Mouse (Mus musculus): ENCODE data around the gene Fam162a. TPM values are rescaled to one million over a fixed set of nuclear protein-coding genes. Genes with fewer than 3 reads are reported as not detected.

Gene Fam162a
- polyA plus RNA-seq, 1 experiment from 2014 or later = 325 TPM

- H3K4me3 ChIP-seq (ENCODE audit: low read length) = no peak overlapping the region
- no peaks in the 10 kb centered on the region for H3K9me3 ChIP-seq (ENCODE audit: low read length)
- 79% methylated on average over 7 of the region's 7 CpGs for WGBS
- H3K36me3 ChIP-seq (ENCODE audit: insufficient read depth, low read length) = peaks cover 23% of the 10 kb centered on the region
- no peaks in the 10 kb centered on the region for H3K4me1 ChIP-seq (ENCODE audit: insufficient read depth, low read length)
- no peak overlapping the region for H3K9ac ChIP-seq (replicated peaks; ENCODE audit: low read length)
- H3K27ac ChIP-seq (ENCODE audit: low read length) = no peak overlapping the region
- no peak for ATAC-seq (ENCODE audit: low FRiP score, low TSS enrichment)
- no peak overlapping the region for H3K4me2 ChIP-seq (replicated peaks; ENCODE audit: low read depth, low read length)
- H3K27me3 ChIP-seq (ENCODE audit: insufficient read depth, low read length) = no peaks in the 10 kb centered on the region
These were observed 17.7 kb upstream of the Fam162a start for GRCm38 (mm10) chr16:36089065-36089464.

DNA sequence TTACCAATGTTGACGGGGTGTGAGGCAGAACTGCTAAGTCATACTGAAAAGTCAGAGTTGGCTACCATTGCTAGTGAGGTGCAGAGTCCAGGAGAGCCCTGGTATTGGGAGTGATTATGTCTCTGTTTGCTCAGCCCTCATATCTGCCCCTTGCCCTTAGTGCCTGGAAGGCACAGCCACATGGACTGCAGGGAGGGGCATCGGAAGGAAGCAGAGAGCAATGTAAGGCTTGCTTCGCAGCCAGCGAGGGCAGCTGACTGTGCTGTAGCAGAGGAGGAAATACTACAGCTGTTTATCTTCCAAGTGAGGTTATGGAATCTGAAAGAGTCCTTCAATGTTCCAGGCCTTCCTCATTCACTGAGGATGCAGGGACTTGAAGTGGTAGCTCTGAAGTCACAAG, 16.5 kb upstream of the Fam162a start:
- Histone ChIP-seq H3K4me1 (ENCODE audit: insufficient read depth, low read length) (no peaks in the 10 kb centered on the region), H3K27ac (ENCODE audit: low read length) (no peak overlapping the region), H3K9ac (replicated peaks; ENCODE audit: low read length) (no peak overlapping the region), H3K4me2 (replicated peaks; ENCODE audit: low read depth, low read length) (no peak overlapping the region), H3K4me3 (ENCODE audit: low read length) (no peak overlapping the region), H3K9me3 (ENCODE audit: low read length) (no peaks in the 10 kb centered on the region), H3K27me3 (ENCODE audit: insufficient read depth, low read length) (no peaks in the 10 kb centered on the region), H3K36me3 (ENCODE audit: insufficient read depth, low read length) (peaks cover 29% of the 10 kb centered on the region)
- 77% methylated on average over 4 of the region's 4 CpGs for WGBS
- ATAC-seq (ENCODE audit: low FRiP score, low TSS enrichment) = no peak

DNA sequence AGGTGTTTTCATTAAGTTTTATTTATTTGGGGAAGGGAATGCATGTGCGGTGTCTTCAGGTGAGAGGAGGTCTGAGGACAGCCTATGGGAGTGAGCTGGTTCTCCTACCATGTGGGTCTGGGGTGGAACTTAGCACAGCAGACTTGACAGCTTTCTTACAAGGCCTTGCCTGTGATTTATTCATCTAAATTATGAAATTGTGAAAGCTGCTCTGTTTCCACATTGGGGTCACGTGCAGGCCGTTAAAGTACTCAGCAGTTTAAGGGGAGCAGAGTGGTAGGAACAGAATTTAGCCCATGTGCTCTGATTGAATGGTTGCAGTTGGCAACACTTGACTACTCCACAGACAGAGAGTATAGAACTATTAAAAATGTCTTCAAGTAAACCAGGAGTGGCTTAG, 8.5 kb upstream of the Fam162a start:
- H3K27me3 ChIP-seq (ENCODE audit: insufficient read depth, low read length) = no peaks in the 10 kb centered on the region
- H3K9ac ChIP-seq (replicated peaks; ENCODE audit: low read length) = no peak overlapping the region
- no peaks in the 10 kb centered on the region for H3K4me1 ChIP-seq (ENCODE audit: insufficient read depth, low read length)
- no peak overlapping the region for H3K4me3 ChIP-seq (ENCODE audit: low read length)
- no peak overlapping the region for H3K4me2 ChIP-seq (replicated peaks; ENCODE audit: low read depth, low read length)
- ATAC-seq (ENCODE audit: low FRiP score, low TSS enrichment) = no peak
- H3K36me3 ChIP-seq (ENCODE audit: insufficient read depth, low read length) = peaks cover 9% of the 10 kb centered on the region; the same call in 1 of the 2 replicates
- H3K9me3 ChIP-seq (ENCODE audit: low read length) = no peaks in the 10 kb centered on the region
- H3K27ac ChIP-seq (ENCODE audit: low read length) = no peak overlapping the region
- WGBS = 92% methylated on average over 3 of the region's 3 CpGs

GRCm38 (mm10) chr16:36074772-36075171, 3.4 kb upstream of the Fam162a start:
- Histone ChIP-seq H3K27me3 (ENCODE audit: insufficient read depth, low read length) (no peaks in the 10 kb centered on the region), H3K9ac (replicated peaks; ENCODE audit: low read length) (no peak overlapping the region), H3K36me3 (ENCODE audit: insufficient read depth, low read length) (no peaks in the 10 kb centered on the region), H3K4me1 (ENCODE audit: insufficient read depth, low read length) (peaks cover 9% of the 10 kb centered on the region), H3K4me2 (replicated peaks; ENCODE audit: low read depth, low read length) (no peak overlapping the region), H3K4me3 (ENCODE audit: low read length) (no peak overlapping the region), H3K27ac (ENCODE audit: low read length) (no peak overlapping the region), H3K9me3 (ENCODE audit: low read length) (no peaks in the 10 kb centered on the region)
- WGBS = 95% methylated on average over 3 of the region's 3 CpGs
- ATAC-seq (ENCODE audit: low FRiP score, low TSS enrichment) = no peak

DNA sequence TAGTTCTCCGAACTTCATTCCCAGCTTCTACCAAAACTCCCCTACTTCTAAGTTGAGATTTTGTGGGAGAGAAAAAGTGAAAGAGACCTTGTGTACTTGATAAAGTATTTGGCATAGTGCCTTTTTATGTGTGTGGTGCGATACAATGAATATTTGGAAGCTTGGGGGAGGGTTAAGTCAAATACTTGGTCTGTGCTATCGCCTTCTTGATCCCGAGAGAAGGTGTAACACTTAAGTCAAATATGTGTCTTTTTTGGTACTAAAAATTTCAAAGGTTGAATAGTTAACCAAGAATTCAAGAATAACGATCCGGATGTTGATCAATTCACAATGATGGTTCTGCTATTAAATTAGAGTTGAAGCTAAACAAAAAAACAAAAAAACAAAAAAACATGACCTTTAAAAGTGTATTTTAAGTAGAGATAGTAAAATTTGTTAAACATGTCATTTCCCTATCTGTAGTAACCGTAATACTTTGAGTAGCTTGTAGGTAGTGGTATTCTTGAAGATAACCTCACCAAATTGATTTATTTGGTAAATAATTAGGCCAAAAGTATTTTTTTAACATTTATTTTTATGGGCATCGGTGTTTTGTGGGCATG, 1.1 kb upstream of the Fam162a start:
- H3K4me1 ChIP-seq (ENCODE audit: insufficient read depth, low read length) = peaks cover 27% of the 10 kb centered on the region
- H3K27ac ChIP-seq (ENCODE audit: low read length) = peak overlapping the region; percentile 100
- H3K36me3 ChIP-seq (ENCODE audit: insufficient read depth, low read length) = no peaks in the 10 kb centered on the region
- peak overlapping the region; percentile 93 for H3K9ac ChIP-seq (replicated peaks; ENCODE audit: low read length)
- no peaks in the 10 kb centered on the region for H3K9me3 ChIP-seq (ENCODE audit: low read length)
- H3K4me2 ChIP-seq (replicated peaks; ENCODE audit: low read depth, low read length) = peak overlapping the region; percentile 53
- ATAC-seq (ENCODE audit: low FRiP score, low TSS enrichment) = no peak
- H3K27me3 ChIP-seq (ENCODE audit: insufficient read depth, low read length) = no peaks in the 10 kb centered on the region
- 28% methylated on average over 8 of the region's 8 CpGs for WGBS
- H3K4me3 ChIP-seq (ENCODE audit: low read length) = peak overlapping the region; percentile 83

DNA sequence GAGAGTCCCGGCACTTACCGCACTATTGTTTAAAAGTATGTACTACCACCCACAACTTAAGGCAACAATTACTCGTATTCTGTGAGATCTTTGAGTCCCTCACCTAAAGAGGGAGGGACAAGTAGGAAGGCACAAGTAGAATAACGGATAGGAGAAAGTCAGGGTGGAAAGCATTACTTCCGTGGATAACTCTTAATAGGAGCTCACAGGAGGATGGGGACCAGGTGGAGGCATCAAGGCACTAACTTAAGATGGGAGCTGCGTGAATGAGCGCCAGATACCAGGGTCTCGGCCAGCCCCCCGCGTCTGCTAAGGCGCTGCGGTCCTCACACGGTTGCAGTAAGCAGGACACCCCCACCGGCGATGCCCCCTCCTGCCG, 334 bp downstream of the Fam162a start:
- no peaks in the 10 kb centered on the region for H3K9me3 ChIP-seq (ENCODE audit: low read length)
- H3K4me2 ChIP-seq (replicated peaks; ENCODE audit: low read depth, low read length) = peak overlapping the region; percentile 53
- 1% methylated on average over 16 of the region's 16 CpGs for WGBS
- peak overlapping the region; percentile 83 for H3K4me3 ChIP-seq (ENCODE audit: low read length)
- peaks cover 27% of the 10 kb centered on the region for H3K4me1 ChIP-seq (ENCODE audit: insufficient read depth, low read length)
- H3K36me3 ChIP-seq (ENCODE audit: insufficient read depth, low read length) = peaks cover 3% of the 10 kb centered on the region; the same call in 1 of the 2 replicates
- ATAC-seq (ENCODE audit: low FRiP score, low TSS enrichment) = no peak
- H3K27me3 ChIP-seq (ENCODE audit: insufficient read depth, low read length) = no peaks in the 10 kb centered on the region
- peak overlapping the region; percentile 100 for H3K27ac ChIP-seq (ENCODE audit: low read length)
- H3K9ac ChIP-seq (replicated peaks; ENCODE audit: low read length) = peak overlapping the region; percentile 93

DNA sequence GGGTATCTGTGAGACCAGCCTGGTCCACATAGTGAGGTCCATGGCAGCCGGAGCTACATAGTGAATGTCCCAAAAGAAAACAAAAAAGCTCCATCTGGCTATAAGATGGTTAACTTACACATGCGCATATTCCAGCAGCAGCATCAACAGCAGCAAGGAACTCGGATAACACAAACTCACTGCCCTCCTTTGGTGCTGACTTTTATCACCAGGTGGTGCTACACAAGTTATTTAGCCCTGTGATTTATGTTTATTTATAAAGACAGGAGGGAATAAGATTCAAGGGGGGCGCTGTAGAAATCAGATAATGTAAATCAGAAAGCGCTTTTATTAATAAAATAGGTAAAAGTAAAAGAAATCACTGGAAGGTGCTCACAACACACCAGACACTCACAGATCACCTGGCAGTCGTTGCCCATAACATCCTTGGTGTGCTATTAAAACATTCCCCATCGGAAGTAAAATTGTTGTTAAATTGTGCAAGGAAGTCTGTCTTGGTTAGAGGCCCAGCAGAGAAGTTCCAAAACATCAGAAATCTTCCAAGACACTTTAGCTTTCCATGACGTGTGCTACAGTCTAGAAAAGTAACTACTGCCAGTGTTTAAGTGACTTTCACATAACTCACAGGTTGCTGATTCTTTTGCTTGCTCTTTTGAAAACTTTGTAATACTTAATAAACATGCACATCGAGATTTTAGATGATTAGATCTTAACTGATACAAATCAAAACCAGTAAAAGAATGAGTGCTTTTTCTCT, 1.4 kb downstream of the Fam162a start:
- Histone ChIP-seq H3K36me3 (ENCODE audit: insufficient read depth, low read length) (peaks cover 3% of the 10 kb centered on the region; the same call in 1 of the 2 replicates), H3K27me3 (ENCODE audit: insufficient read depth, low read length) (no peaks in the 10 kb centered on the region), H3K4me2 (replicated peaks; ENCODE audit: low read depth, low read length) (peak overlapping the region; percentile 53), H3K27ac (ENCODE audit: low read length) (no peak overlapping the region), H3K4me3 (ENCODE audit: low read length) (peak overlapping the region; percentile 83), H3K9ac (replicated peaks; ENCODE audit: low read length) (peak overlapping the region; percentile 57), H3K9me3 (ENCODE audit: low read length) (no peaks in the 10 kb centered on the region), H3K4me1 (ENCODE audit: insufficient read depth, low read length) (peaks cover 31% of the 10 kb centered on the region)
- 22% methylated on average over 9 of the region's 9 CpGs for WGBS
- ATAC-seq (ENCODE audit: low FRiP score, low TSS enrichment) = no peak

- H3K27ac ChIP-seq (ENCODE audit: low read length) = no peak overlapping the region
- no peak for ATAC-seq (ENCODE audit: low FRiP score, low TSS enrichment)
- no peaks in the 10 kb centered on the region for H3K27me3 ChIP-seq (ENCODE audit: insufficient read depth, low read length)
- no peak overlapping the region for H3K4me3 ChIP-seq (ENCODE audit: low read length)
- H3K36me3 ChIP-seq (ENCODE audit: insufficient read depth, low read length) = peaks cover 3% of the 10 kb centered on the region; the same call in 1 of the 2 replicates
- no peak overlapping the region for H3K4me2 ChIP-seq (replicated peaks; ENCODE audit: low read depth, low read length)
- H3K9me3 ChIP-seq (ENCODE audit: low read length) = no peaks in the 10 kb centered on the region
- no peak overlapping the region for H3K9ac ChIP-seq (replicated peaks; ENCODE audit: low read length)
- peaks cover 31% of the 10 kb centered on the region for H3K4me1 ChIP-seq (ENCODE audit: insufficient read depth, low read length)
- WGBS = 58% methylated on average over 3 of the region's 3 CpGs
These were observed 3.0 kb downstream of the Fam162a start for GRCm38 (mm10) chr16:36068356-36068755.

GRCm38 (mm10) chr16:36067694-36068093, 3.7 kb downstream of the Fam162a start:
- no peak for ATAC-seq (ENCODE audit: low FRiP score, low TSS enrichment)
- Histone ChIP-seq H3K27me3 (ENCODE audit: insufficient read depth, low read length) (no peaks in the 10 kb centered on the region), H3K4me2 (replicated peaks; ENCODE audit: low read depth, low read length) (no peak overlapping the region), H3K4me1 (ENCODE audit: insufficient read depth, low read length) (peaks cover 29% of the 10 kb centered on the region), H3K9me3 (ENCODE audit: low read length) (no peaks in the 10 kb centered on the region), H3K36me3 (ENCODE audit: insufficient read depth, low read length) (peaks cover 3% of the 10 kb centered on the region; the same call in 1 of the 2 replicates), H3K4me3 (ENCODE audit: low read length) (no peak overlapping the region), H3K27ac (ENCODE audit: low read length) (no peak overlapping the region), H3K9ac (replicated peaks; ENCODE audit: low read length) (no peak overlapping the region)
- WGBS = 59% methylated on average over 2 of the region's 2 CpGs

DNA sequence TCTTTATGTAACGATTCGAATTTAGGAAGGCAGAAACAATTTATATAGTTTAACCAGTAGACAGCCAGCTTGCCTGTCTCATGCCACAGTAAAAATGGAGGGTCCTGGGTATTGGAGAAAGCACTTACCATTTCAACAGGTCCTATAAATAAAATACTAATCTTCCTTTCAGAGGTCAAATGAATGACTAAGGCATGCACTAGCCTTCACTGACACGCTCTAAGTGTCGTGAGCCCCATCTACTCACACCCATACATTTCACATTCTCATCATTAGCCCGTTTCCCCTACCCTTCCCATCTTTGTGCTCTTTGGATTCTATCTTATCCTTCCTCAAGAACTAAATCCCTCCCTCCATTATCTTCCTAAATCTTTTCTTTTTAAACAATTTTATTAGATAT, 6.5 kb downstream of the Fam162a start:
- 82% methylated on average over 5 of the region's 5 CpGs for WGBS
- Histone ChIP-seq H3K4me2 (replicated peaks; ENCODE audit: low read depth, low read length) (no peak overlapping the region), H3K27ac (ENCODE audit: low read length) (no peak overlapping the region), H3K27me3 (ENCODE audit: insufficient read depth, low read length) (no peaks in the 10 kb centered on the region), H3K4me1 (ENCODE audit: insufficient read depth, low read length) (peaks cover 23% of the 10 kb centered on the region), H3K9ac (replicated peaks; ENCODE audit: low read length) (no peak overlapping the region), H3K36me3 (ENCODE audit: insufficient read depth, low read length) (peaks cover 6% of the 10 kb centered on the region; the same call in 1 of the 2 replicates), H3K9me3 (ENCODE audit: low read length) (no peaks in the 10 kb centered on the region), H3K4me3 (ENCODE audit: low read length) (no peak overlapping the region)
- no peak for ATAC-seq (ENCODE audit: low FRiP score, low TSS enrichment)

All from kidney, embryonic 16.5 days (tissue).